Mouse (Mus musculus) ES-E14 (cell line): ENCODE data around the gene Ddr1.

Experiments
- CHD2 ChIP-seq: IDR thresholded peaks from 2 replicates; pipeline ENCODE4 v1.6.1; 2014; ENCODE audit warnings: mild to moderate bottlenecking, low read depth, low read length, inconsistent platforms
- MAFK ChIP-seq: IDR thresholded peaks from 2 replicates; pipeline ENCODE4 v1.6.1; 2014; ENCODE audit warnings: mild to moderate bottlenecking, low read depth, low read length, inconsistent platforms; ENCODE audit not compliant: insufficient read depth
- ZC3H11A ChIP-seq: IDR thresholded peaks from 2 replicates; pipeline ENCODE4 v1.6.1; 2012; ENCODE audit warnings: low read depth, mild to moderate bottlenecking, inconsistent platforms, low read length, borderline replicate concordance
- ZNF384 ChIP-seq: IDR thresholded peaks from 2 replicates; pipeline ENCODE4 v1.6.1; 2012; ENCODE audit warnings: low read depth, low read length, inconsistent platforms

GRCm38 (mm10) chr17:35740276-35740880, 36.0 kb upstream of the Ddr1 start:
- TF ChIP-seq CHD2 (no peak), ZC3H11A (no peak), MAFK (no peak), ZNF384 (no peak)
